Mouse (Mus musculus) ES-E14 (cell line): ENCODE measurements around the gene Slc35a2. TPM values are rescaled to one million over a fixed set of nuclear protein-coding genes. Genes with fewer than 3 reads are reported as not detected.

Source experiments
- DNase-seq: peaks from one replicate; pipeline ENCODE4 v3.0.0-alpha.2; 2013; ENCODE audit warnings: low read depth, low spot score
- H3K27ac ChIP-seq: 2 replicates; pipeline ENCODE4 v1.5.1; 2012; ENCODE audit warnings: low read depth, mild to moderate bottlenecking, low read length, moderate library complexity, mixed read lengths; ENCODE audit not compliant: poor library complexity, insufficient read depth, severe bottlenecking
- H3K36me3 ChIP-seq: 2 replicates; pipeline ENCODE4 v1.6.1; 2012; ENCODE audit warnings: mild to moderate bottlenecking, low read length, moderate library complexity, mixed read lengths; ENCODE audit not compliant: control insufficient read depth, poor library complexity, insufficient read depth, severe bottlenecking
- H3K4me1 ChIP-seq, 2 experiments: fragments of 150-350 bp in 1 of 2; sonication (generic) in 1 of 2; 2 replicates each; pipeline ENCODE4 v1.6.1; 2012; ENCODE audit warnings: low read length in 2 of 2, mild to moderate bottlenecking in 1 of 2, mixed read lengths in 1 of 2; ENCODE audit not compliant: control insufficient read depth in 2 of 2, insufficient read depth in 2 of 2, poor library complexity in 1 of 2
- H3K4me3 ChIP-seq, 2 experiments: fragments of 150-350 bp in 1 of 2; sonication (generic) in 1 of 2; 2 replicates each; pipeline ENCODE4 v1.5.1; 2012; ENCODE audit warnings: low read length in 2 of 2, low read depth in 1 of 2, mild to moderate bottlenecking in 1 of 2, mixed read lengths in 1 of 2; ENCODE audit not compliant: insufficient read depth in 1 of 2, poor library complexity in 1 of 2, severe bottlenecking in 1 of 2
- H3K9ac ChIP-seq: 2 replicates; pipeline ENCODE4 v1.6.1; 2012; ENCODE audit warnings: low read depth, mild to moderate bottlenecking, low read length, mixed read lengths; ENCODE audit not compliant: poor library complexity, insufficient read depth, severe bottlenecking
- H3K9me3 ChIP-seq: fragments of 150-350 bp; sonication (generic); 2 replicates; pipeline ENCODE4 v1.6.1; 2012; ENCODE audit warnings: low read depth, mild to moderate bottlenecking, low read length; ENCODE audit not compliant: control insufficient read depth, insufficient read depth
- CHD2 ChIP-seq: IDR thresholded peaks from 2 replicates; pipeline ENCODE4 v1.6.1; 2014; ENCODE audit warnings: mild to moderate bottlenecking, low read depth, low read length, inconsistent platforms
- HCFC1 ChIP-seq: IDR thresholded peaks from 2 replicates; pipeline ENCODE4 v1.6.1; 2012; ENCODE audit warnings: low read length, inconsistent platforms, borderline replicate concordance; ENCODE audit not compliant: insufficient read depth
- MAFK ChIP-seq: IDR thresholded peaks from 2 replicates; pipeline ENCODE4 v1.6.1; 2014; ENCODE audit warnings: mild to moderate bottlenecking, low read depth, low read length, inconsistent platforms; ENCODE audit not compliant: insufficient read depth
- ZC3H11A ChIP-seq: IDR thresholded peaks from 2 replicates; pipeline ENCODE4 v1.6.1; 2012; ENCODE audit warnings: low read depth, mild to moderate bottlenecking, inconsistent platforms, low read length, borderline replicate concordance
- ZNF384 ChIP-seq: IDR thresholded peaks from 2 replicates; pipeline ENCODE4 v1.6.1; 2012; ENCODE audit warnings: low read depth, low read length, inconsistent platforms
- in situ Hi-C, 2 experiments: fragments of 600-800 bp; cut with MboI; formaldehyde crosslinking; loops; one replicate each; pipeline ENCODE4 v1.15.1; 2025; ENCODE audit warnings: low sequenced_read_pairs in 2 of 2, inconsistent platforms in 1 of 2; ENCODE audit not compliant: unreplicated experiment in 2 of 2
- total RNA-seq: library from RNA; depleted of rRNA; stranded (reverse); fragments of 300-350 nt; gene quantifications from 2 replicates; pipeline ENCODE4 v1.2.3, GENCODE M21; 2012; rRNA removed

Gene Slc35a2
- total RNA-seq, 1 experiment: 38.3 TPM

DNA sequence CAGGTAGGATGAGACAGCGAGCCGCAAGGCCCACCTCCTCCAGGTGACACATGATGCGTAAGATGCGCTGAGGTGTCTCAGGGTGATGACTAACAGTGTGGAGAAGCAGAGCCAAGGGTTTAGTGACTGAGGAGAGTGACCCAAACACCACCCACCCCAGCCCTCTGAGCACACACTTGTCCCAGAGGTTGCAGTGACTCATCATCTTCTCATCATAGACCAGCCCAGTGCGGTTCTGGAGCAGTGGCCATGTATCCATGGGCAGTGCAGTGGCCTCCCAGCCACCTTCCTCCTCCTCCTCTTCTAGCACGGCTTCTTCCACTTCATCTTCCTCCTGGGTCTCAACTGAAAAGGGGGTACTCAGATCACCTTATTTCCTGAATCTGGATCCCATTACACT lies 53.8 kb downstream of the Slc35a2 start:
- peaks cover 0 to 4% of the 10 kb centered on the region in 2 experiments; a peak in 1 of 4 replicates for H3K4me1 ChIP-seq
- no peaks in the 10 kb centered on the region for H3K9me3 ChIP-seq
- H3K27ac ChIP-seq: 0 out of 2 replicates have a peak overlapping the region, but pooled peaks have one; percentile 19
- H3K4me3 ChIP-seq: no peak overlapping the region
- TF ChIP-seq HCFC1 (no peak), MAFK (no peak), CHD2 (no peak), ZNF384 (no peak), ZC3H11A (no peak)
- no peak overlapping the region for H3K9ac ChIP-seq
- no peak for DNase-seq
- in situ Hi-C loops: no loop called here
- H3K36me3 ChIP-seq: peaks cover 34% of the 10 kb centered on the region

Other genes starting within 250 kb of the Slc35a2 start
- 1.6 and 4.9 TPM in 2 replicates for gene Syp, start 245.6 kb upstream of the Slc35a2 start, total RNA-seq
- 1.5 and 2.2 TPM in 2 replicates for gene Prickle3, start 226.8 kb upstream of the Slc35a2 start, total RNA-seq
- 278 and 336 TPM in 2 replicates for gene Plp2, start 212.6 kb upstream of the Slc35a2 start, total RNA-seq
- gene Magix, start 202.8 kb upstream of the Slc35a2 start, total RNA-seq: 0.11 and 0.36 TPM in 2 replicates
- 9.5 and 11.5 TPM in 2 replicates for gene Gpkow, start 186.9 kb upstream of the Slc35a2 start, total RNA-seq
- 55.3 and 57.6 TPM in 2 replicates for gene Wdr45, start 169.7 kb upstream of the Slc35a2 start, total RNA-seq
- 0.26 TPM in 1 of 2 replicates, not detected in the other for gene Gm45208, start 161.8 kb upstream of the Slc35a2 start, total RNA-seq
- gene Praf2, start 155.6 kb upstream of the Slc35a2 start, total RNA-seq: 41.9 and 48.0 TPM in 2 replicates
- 15.8 and 22.9 TPM in 2 replicates for gene Ccdc120, start 133.1 kb upstream of the Slc35a2 start, total RNA-seq
- gene Tfe3, start 121.5 kb upstream of the Slc35a2 start, total RNA-seq: 32.3 and 45.8 TPM in 2 replicates
- 14.9 and 22.6 TPM in 2 replicates for gene Gripap1, start 94.3 kb upstream of the Slc35a2 start, total RNA-seq
- gene Kcnd1, start 61.7 kb upstream of the Slc35a2 start, total RNA-seq: 3.1 and 5.4 TPM in 2 replicates
- gene Otud5, start 42.7 kb upstream of the Slc35a2 start, total RNA-seq: 65.3 and 71.0 TPM in 2 replicates
- gene Pim2, start 5.8 kb upstream of the Slc35a2 start, total RNA-seq: 17.2 and 20.8 TPM in 2 replicates
- gene Pqbp1, start 15.2 kb downstream of the Slc35a2 start, total RNA-seq: 47.3 and 69.9 TPM in 2 replicates
- 39.2 and 58.5 TPM in 2 replicates for gene Timm17b, start 15.3 kb downstream of the Slc35a2 start, total RNA-seq
- gene Gm10491, start 23.8 kb downstream of the Slc35a2 start, total RNA-seq: not detected in 2 replicates
- gene Gm10490, start 25.5 kb downstream of the Slc35a2 start, total RNA-seq: not detected in 2 replicates
- gene Pcsk1n, start 35.8 kb downstream of the Slc35a2 start, total RNA-seq: 10.5 and 25.2 TPM in 2 replicates
- 60.6 and 60.8 TPM in 2 replicates for gene Eras, start 44.6 kb downstream of the Slc35a2 start, total RNA-seq
- 54.6 and 98.5 TPM in 2 replicates for gene Hdac6, start 63.9 kb downstream of the Slc35a2 start, total RNA-seq
- 1.1 and 1.3 TPM in 2 replicates for gene Gata1, start 94.0 kb downstream of the Slc35a2 start, total RNA-seq
- 4.6 and 6.2 TPM in 2 replicates for gene Glod5, start 134.5 kb downstream of the Slc35a2 start, total RNA-seq
- gene Suv39h1, start 190.7 kb downstream of the Slc35a2 start, total RNA-seq: 26.9 and 42.6 TPM in 2 replicates
- gene Was, start 206.5 kb downstream of the Slc35a2 start, total RNA-seq: 2.0 and 3.5 TPM in 2 replicates
- gene Wdr13, start 248.9 kb downstream of the Slc35a2 start, total RNA-seq: 17.1 and 25.7 TPM in 2 replicates